Mouse (Mus musculus) adrenal gland, adult 18-20 months (tissue): Measurements from ENCODE around the gene Nmt2. TPM values are rescaled to one million over a fixed set of nuclear protein-coding genes. Genes with fewer than 3 reads are reported as not detected.

Experiments used
- DNase-seq, 2 experiments: peaks; one replicate each; pipeline ENCODE4 v3.0.0; 2021 to 2022; ENCODE audit warnings: low spot score in 2 of 2
- total RNA-seq, 2 experiments: library from RNA; stranded (reverse); gene quantifications; 1 replicate in 1 of 2; 2 replicates in 1 of 2; pipeline ENCODE4 v1.2.3; 2021

Nmt2 gene
- total RNA-seq, 2 experiments from 2014 or later: 36.6 to 62.1 TPM

DNA sequence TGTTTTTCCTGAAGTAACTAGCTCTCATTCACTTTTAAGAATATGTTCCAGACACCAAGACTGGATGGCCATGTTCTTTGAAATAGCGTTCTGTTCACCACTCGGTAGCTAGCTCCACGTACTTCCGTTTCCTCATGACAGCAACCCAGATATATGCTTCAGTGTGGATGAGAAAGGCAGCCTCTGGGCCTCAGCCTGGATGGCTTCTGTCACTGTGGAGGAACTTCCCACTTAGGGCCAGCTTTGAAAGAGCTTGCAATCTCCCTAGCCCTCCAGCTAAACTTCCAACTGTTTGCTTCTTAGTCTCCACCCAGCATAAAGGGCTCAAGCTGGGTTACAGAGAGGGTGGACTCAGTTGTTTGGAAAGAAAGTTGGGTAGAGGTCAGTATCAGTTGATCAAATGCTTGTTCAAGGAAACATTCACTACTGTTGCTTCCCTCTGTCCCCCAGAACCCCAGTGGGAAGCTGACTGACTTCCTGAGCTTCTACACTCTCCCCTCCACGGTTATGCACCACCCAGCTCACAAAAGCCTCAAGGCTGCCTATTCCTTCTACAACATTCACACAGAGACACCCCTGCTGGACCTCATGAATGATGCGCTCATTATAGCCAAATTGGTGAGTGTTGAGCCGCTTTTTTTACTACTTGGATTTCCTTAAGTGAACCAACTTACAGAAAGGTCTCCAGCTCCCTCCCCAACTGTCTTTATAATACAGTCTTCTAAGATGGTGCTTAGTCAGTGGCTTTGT, 40.5 kb downstream of the Nmt2 start:
- DNase-seq: no peak

DNA sequence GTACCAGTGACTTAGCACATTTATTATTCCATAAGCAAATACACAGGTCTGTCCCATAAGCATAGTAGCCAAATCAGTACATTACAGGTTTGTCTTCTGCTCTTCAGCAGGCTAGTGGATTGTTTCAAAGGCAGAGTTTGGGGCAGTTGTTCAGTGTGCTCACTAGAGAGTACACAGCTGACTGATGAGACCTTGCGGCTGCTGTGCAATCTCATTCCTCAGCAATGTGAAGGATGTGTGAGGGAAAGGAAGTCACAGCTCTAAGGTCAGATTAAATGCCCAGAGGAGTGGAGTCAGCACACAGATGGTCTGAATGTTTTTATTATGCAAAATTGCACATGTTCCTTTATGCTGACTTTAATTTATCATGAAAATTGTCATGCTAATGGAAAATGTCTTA, 42.5 kb downstream of the Nmt2 start:
- DNase-seq: no peak

DNA sequence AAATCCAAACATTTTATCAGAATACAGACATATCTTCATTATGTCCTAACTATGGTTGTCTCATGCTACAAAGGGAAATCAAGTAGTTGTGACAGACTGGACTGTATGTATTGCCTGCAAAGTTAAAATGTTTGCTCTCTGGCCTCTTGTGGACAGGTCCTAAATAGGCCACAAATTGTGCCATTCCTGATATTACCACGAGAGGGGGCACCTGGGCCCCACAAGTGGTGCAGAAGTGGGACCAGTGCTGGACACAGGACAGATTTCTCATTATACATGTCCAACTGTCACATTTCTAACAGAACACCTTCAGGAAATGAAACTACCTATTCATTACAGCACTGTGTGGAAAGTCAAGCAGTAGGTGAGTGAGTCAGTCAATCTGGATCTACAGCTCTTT, 43.3 kb downstream of the Nmt2 start:
- peak; percentile 62 to 69 for DNase-seq

DNA sequence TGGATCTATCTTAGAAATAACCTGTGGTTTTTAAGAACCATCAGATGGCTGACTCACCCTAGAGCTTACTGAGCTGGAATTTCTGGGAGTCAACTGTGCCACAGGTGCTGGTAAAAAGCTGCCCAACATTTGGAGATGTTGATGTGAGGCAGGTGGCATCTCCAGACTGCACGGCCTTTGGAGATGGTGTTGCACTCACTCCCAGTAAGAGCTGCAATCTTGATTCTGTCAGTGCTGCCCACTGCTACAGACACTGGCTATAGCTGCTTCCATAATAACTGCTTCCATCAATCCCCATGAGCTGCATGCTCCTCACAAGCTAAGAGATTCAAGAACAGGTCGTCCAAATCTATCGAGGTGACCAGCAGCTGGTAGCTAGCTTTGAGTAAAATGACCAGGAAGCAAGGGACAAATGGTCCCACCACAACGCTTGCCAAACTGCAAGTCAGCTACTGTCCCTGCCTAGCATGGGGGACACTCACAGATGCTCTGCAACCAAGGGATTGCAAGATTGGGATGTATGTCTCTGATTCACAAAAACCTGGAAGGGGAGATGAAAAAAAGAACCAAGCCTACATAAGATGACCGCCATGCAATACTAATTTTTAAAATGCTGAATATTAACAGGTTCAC, 47.2 kb downstream of the Nmt2 start:
- no peak for DNase-seq

DNA sequence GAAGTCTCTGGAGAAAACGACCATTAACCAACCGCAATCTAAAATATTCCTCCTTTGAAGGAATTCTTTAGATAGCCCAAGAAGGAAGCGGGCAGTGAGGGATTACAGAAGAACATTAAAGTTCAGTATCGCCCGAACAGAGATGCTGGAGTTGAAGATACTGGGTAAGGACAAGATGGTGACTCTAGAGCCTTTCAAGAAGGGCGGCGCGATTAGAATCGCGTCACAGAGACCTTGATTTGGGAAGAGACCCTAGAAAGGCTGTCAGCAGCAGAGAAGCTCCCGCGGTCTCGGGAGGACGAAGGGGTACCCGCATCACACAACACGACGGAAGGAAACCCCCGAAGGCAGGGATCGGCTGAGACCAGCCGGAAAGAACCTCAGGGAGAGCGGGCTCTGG, 48.0 kb downstream of the Nmt2 start:
- no peak for DNase-seq

DNA sequence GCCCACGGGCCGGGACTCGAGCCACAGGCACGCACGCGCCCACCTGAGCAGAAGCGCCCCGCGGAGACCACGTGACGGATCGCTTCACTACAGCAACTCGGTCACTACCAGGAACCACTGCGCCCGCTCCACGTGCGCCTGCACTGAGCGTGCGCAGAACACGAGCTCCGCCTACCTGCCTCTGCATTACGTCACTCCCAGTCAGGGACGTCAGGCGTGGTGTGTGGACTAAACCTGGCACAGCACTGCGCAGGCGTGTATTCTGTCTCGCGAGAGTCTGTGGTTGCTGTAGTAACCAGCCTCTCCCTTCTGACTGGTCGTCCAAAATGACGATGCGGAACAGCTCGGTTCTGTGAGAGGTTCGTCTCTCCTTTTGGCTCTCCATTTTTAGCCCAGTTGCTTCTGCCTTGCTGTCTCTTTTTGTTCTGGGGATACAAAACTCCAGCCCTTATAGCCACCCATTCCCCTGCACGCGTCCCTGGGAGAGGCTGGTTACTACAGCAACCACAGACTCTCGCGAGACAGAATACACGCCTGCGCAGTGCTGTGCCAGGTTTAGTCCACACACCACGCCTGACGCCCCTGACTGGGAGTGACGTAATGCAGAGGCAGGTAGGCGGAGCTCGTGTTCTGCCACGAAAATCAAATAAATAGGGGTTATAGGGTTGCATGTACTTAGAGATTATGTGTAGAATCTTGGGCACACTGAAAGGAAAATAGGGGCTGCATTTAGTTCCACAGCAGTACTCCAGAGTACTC, 48.7 kb downstream of the Nmt2 start, which contains the start of gene Rpp38:
Gene Rpp38, minus strand, starts transcription at position 160 of the 759 bp plus-strand sequence.
- DNase-seq: peak; percentile 95 to 96

DNA sequence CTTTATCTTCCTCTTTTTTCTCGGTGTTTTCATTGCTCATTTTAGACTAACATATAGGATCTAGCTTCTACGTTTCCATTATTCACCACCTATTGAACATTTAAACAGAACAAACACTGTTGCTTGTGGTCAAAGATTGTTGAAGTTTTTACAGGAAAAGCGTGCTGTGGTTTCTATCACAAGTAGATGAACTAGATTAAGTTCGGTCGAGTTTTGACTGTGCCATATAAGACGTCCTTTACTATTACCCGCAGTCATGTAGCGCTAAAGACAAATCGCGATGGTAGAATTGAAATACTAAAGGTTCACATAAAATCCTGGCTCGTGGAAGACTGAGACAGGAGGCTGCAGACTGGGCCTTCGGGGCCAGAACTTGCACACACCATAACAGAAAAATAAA, 49.7 kb downstream of the Nmt2 start:
- no peak for DNase-seq

DNA sequence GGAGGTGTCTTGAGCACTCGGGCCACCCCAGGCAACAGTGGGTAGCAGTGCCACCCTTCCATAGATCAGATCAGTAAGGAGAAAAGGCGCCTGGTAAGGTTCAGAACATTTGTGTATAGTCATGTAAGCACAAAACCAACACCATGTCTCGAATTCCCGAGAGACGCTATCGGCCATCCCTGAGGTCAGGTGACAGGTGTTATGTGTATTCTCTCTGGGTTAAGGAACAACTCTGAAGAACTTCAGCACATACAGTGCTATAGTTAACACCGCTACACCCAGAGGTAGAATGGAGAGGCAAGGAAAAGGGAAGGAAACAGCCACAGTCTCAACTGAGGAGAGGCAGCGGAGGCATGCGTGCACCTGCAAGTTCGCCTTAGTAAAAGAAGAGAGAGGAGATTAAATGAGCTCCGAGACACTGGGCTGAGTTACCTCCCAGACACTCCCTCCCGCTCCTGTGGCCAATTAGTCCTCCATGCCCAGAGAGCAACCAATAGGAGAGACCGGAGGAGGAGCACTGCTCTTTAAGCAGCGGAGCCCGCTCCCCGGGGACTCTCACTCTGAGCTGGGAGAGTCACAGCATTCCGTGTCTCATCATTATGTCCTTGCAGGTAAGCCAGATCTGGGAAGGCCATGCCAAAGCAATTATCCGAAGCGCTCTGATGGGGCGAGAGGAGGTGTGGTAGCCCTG, 51.7 kb downstream of the Nmt2 start, which contains the start of gene Acbd7:
Gene Acbd7, plus strand, starts transcription at position 558 of the 691 bp plus-strand sequence.
- peak; percentile 43 to 50 for DNase-seq

DNA sequence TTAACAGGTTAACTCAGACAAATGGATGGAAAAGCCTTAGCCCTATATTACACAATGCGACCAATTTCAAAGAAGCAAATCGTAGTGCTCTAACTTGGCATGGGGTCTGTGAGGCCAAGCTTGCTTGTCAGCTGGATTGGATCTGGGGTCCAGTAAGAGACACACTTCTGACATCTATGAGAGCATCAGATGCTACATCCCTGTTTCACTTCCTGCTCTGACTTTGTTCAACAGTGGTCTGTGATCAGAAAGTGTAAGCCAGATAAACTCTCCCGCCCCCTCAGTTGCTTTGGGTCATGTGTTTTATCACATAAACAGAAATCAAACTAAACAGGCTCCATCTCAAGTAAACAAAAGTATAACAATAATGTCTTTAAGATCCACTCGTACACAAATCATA, 64.4 kb downstream of the Nmt2 start:
- no peak for DNase-seq

DNA sequence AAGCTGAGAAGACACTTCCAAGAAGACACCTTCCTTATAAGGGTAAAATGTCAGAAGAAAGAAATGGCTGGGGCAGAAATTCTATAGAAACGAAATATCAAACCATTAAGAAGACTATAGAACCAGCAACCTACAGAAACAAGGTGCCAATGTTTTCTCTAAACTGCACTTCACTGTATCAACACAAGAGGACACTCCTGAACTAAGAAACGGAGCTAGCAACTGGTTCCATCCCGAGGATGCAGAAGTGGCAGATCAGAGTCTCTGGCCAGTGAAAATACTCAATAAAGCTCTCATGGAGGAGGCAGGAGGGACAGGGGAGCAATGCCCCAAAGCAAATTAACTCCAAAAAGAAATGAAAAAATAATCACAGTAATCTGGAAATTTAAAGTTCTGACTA, 64.9 kb downstream of the Nmt2 start:
- no peak for DNase-seq

DNA sequence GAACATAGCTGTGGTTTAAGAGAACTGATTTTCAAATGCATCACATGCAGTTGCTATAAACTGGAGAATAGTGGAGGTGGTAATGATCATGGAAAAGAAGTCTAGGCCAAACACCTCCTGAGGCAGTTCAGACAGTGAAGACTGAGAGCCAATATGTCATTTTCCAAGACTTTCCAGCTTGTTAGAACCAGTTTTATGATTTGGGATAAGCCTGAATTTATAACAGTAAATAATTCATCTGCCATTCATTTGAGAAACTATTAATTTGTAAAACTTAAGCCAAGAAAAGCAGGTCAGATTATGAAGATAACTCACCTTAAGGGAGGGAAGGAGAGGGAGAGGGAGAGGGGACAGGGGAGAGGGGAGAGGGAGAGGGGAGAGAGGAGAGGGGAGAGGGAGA, 69.1 kb downstream of the Nmt2 start:
- DNase-seq: no peak

DNA sequence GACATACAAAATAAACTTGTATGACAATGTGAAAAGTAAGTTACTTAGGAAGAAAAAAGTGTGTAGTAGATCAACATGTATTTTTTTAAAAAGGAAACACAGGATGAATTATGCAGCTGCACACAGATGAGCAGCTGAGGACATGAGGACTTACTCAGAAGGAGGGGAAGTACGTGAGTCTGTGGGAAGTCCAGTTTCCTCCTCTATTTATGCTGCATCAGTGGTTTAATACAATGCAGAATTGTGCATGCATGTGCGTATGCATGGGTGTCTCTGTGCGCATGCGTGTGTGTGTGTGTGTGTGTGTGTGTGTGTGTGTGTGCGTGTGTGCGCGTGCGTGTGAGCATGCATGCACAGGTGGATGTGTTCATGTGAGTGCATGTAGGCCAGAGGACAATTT, 71.8 kb downstream of the Nmt2 start:
- no peak for DNase-seq

DNA sequence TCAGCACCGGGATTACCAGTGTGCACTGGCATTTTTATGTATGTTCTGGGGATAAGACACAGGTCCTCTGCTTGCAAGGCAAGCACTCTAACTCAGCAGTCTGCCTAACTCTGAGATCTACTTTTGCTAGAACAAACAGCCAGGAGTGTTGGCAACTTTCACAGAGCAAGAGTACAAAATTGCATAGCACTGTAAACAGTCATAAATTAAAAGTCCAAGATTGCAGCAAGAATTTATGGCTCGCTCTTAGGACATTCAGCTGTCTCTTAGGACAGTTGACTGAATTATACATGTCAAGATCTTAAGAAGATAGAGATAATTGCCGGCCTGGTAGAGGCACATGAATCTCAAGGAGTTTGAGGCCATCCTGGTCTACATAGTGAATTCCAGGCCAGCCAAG, 72.3 kb downstream of the Nmt2 start:
- no peak for DNase-seq

DNA sequence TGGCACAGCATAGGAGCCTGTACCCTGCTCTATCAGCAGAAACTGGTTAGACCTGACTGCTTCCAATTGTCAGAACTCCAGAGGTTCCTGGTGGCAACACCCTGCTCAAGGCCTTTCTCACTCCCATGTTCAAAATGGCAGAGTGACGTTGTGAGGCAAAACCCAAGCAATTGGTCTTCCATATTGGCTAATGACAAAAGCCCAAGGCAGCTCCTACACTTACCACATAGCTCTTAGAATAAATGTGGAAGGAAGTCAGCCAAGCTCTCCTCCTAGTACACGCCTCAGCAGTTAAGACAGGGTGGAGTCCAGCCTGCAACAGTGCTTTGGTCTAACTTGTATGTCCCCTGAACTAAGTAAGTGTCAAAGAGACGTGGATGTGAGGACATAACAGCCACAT, 73.9 kb downstream of the Nmt2 start:
- DNase-seq: no peak

DNA sequence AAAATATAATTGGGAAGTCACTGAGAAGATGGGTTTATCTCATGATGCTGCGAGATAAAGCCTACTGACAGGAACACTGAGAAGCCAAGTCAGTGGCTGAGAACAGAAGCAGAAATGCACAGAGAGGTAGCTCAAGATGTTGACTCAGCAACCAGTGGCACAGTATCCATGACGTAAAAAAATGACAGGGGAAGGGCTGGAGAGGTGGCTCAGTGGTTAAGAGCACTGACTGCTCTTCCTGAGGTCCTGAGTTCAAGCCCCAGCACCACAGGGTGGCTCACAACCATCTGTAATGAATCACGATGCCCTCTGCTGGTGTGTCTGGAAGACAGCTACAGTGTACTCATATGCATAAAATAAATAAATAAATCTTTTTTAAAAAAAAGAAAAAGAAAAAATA, 77.1 kb downstream of the Nmt2 start:
- DNase-seq: no peak

DNA sequence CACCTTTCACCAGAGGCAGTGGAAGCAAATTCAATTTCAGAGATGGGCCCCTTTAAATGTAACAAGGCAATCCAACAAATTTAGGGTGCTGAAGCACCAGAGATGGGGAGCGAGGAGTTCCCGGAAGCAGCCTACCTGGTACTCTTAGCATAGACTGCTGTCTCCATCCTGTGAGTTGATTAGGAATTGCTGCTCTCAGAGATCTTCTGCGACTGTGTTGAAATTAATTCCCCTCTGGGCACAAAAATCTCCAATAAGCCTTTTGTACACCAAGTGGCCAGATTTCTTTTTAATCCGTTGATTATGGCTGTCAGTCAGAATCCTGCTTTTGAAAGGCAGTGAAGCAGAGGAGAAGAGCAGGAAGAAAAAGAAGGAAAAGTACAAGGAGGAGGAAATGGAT, 81.1 kb downstream of the Nmt2 start:
- no peak for DNase-seq

Other genes with a start within 250 kb of the Nmt2 start
- gene Fam171a1, start 170.0 kb upstream of the Nmt2 start, total RNA-seq: 10 to 100 TPM; 16.8 to 22.7 TPM
- gene Rpp38, start 48.4 kb downstream of the Nmt2 start, total RNA-seq: 10 to 100 TPM; 13.1 to 16.3 TPM
- under 1 TPM in 1 of 2 experiments, not detected in 1; 0.64 TPM for gene Acbd7, start 52.0 kb downstream of the Nmt2 start, total RNA-seq
- under 1 TPM in 1 of 2 experiments, not detected in 1; 0.16 TPM for gene Olah, start 113.0 kb downstream of the Nmt2 start, total RNA-seq
- not detected for gene Meig1, start 138.4 kb downstream of the Nmt2 start, total RNA-seq
- gene Dclre1c, start 139.9 kb downstream of the Nmt2 start, total RNA-seq: 1 to 10 TPM; 7.6 to 7.8 TPM
- gene Suv39h2, start 190.8 kb downstream of the Nmt2 start, total RNA-seq: 1 to 10 TPM; 1.5 to 2.0 TPM
- 1 to 10 TPM; 1.7 to 2.5 TPM for gene Gm45902, start 228.6 kb downstream of the Nmt2 start, total RNA-seq
- gene Hspa14, start 228.6 kb downstream of the Nmt2 start, total RNA-seq: 10 to 100 TPM; 33.4 to 37.6 TPM
- gene Cdnf, start 228.8 kb downstream of the Nmt2 start, total RNA-seq: 1 to 10 TPM; 3.4 to 4.9 TPM